Mouse (Mus musculus) MEL (cell line): ENCODE results near the gene Kdm4d.

Experiments
- CHD1 ChIP-seq: IDR thresholded peaks from 2 replicates; pipeline ENCODE4 v1.6.1; 2012; ENCODE audit warnings: low read depth, mild to moderate bottlenecking, inconsistent platforms, low read length, improper control_type of control experiment
- CTCF ChIP-seq, 3 experiments: IDR thresholded peaks in 2 of 3; conservative IDR thresholded peaks in 1 of 3; 2 replicates each; pipeline ENCODE4 v1.5.1; 2011 to 2012; ENCODE audit warnings: low read length in 3 of 3, low read depth in 2 of 3, mild to moderate bottlenecking in 2 of 3, improper control_type of control experiment in 1 of 3, inconsistent platforms in 1 of 3, mixed read lengths in 1 of 3, moderate library complexity in 1 of 3; ENCODE audit not compliant: control insufficient read depth in 1 of 3, insufficient read depth in 1 of 3, poor library complexity in 1 of 3, severe bottlenecking in 1 of 3
- EP300 ChIP-seq, 2 experiments: IDR thresholded peaks; 2 replicates each; pipeline ENCODE4 v1.6.1; 2011; ENCODE audit warnings: improper control_type of control experiment in 2 of 2, low read length in 2 of 2, low read depth in 1 of 2, mild to moderate bottlenecking in 1 of 2
- POLR2A ChIP-seq, 2 experiments: IDR thresholded peaks; 2 replicates each; pipeline ENCODE4 v1.6.1; 2011 to 2012; ENCODE audit warnings: low read length in 2 of 2, mild to moderate bottlenecking in 2 of 2, control low read depth in 1 of 2, improper control_type of control experiment in 1 of 2, low read depth in 1 of 2, moderate library complexity in 1 of 2; ENCODE audit not compliant: control insufficient read depth in 1 of 2, insufficient read depth in 1 of 2, poor library complexity in 1 of 2
- RCOR1 ChIP-seq: IDR thresholded peaks from 2 replicates; pipeline ENCODE4 v1.6.1; 2012; ENCODE audit warnings: low read depth, mild to moderate bottlenecking, inconsistent platforms, low read length, improper control_type of control experiment
- TAL1 ChIP-seq: IDR thresholded peaks from 2 replicates; pipeline ENCODE4 v1.6.1; 2012; ENCODE audit warnings: mild to moderate bottlenecking, inconsistent platforms, low read length, moderate library complexity, mixed read lengths

- TF ChIP-seq POLR2A (IDR thresholded peaks at IDR 0.05; ENCODE audit: control insufficient read depth in 1 of 2, insufficient read depth in 1 of 2, low read depth in 1 of 2, low read length in 2 of 2, poor library complexity in 1 of 2): no peak
- no peak for TF ChIP-seq EP300 (IDR thresholded peaks at IDR 0.05; ENCODE audit: low read depth in 1 of 2, low read length in 2 of 2)
- TF ChIP-seq CHD1: no peak
- TF ChIP-seq CTCF (IDR thresholded peaks at IDR 0.05 in 2 of 3, conservative IDR thresholded peaks at IDR 0.05 in 1 of 3; ENCODE audit: control insufficient read depth in 1 of 3, insufficient read depth in 1 of 3, low read depth in 2 of 3, low read length in 3 of 3, poor library complexity in 1 of 3, severe bottlenecking in 1 of 3): no peak
- no peak for TF ChIP-seq TAL1
- no peak for TF ChIP-seq RCOR1
Measured at GRCm38 (mm10) chr9:14532283-14532682, 32.0 kb upstream of the Kdm4d start.
